Mouse (Mus musculus) heart, adult 2 months (tissue): Measurements from ENCODE around the gene Olfr1.

Experiments used
- CTCF ChIP-seq: fragments of 200-600 bp; IDR thresholded peaks from 2 replicates; pipeline ENCODE4 v1.8.1; 2022; ENCODE audit warnings: antibody characterized with exemption, mild to moderate bottlenecking, moderate library complexity
- EP300 ChIP-seq: fragments of 200-500 bp; IDR thresholded peaks from 2 replicates; pipeline ENCODE4 v1.6.1; 2011; ENCODE audit warnings: low read depth, low read length, control low read depth; ENCODE audit not compliant: insufficient read depth
- POLR2A ChIP-seq: fragments of 200-500 bp; IDR thresholded peaks from 2 replicates; pipeline ENCODE4 v1.6.1; 2011; ENCODE audit warnings: mild to moderate bottlenecking, low read depth, low read length, control low read depth; ENCODE audit not compliant: insufficient read depth

DNA sequence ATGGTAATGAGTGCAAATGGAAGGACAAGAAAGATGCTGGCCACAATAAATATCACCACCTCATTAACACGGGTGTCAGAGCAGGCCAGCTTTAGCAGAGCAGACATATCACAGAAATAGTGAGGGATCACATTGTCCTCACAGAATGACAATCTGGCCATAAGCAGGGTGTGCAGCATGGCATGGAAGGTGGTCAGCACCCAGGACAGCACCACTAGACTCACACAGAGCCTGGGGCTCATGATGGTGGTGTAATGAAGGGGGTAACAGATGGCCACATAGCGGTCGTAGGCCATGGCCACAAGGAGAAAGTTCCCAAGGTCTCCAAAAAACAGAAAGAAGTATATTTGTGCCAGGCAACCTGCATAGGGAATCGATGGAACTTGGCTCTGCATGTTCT, 4.0 kb downstream of the Olfr1 start:
- TF ChIP-seq EP300 (no peak), CTCF (no peak), POLR2A (no peak)
